Mouse (Mus musculus) 3T3-L1 (cell line): ENCODE measurements around the gene App.

Experiments
- DNase-seq: peaks from one replicate; pipeline ENCODE4 v3.0.0-alpha.2; 2015; ENCODE audit warnings: low read depth, low spot score

App gene

DNA sequence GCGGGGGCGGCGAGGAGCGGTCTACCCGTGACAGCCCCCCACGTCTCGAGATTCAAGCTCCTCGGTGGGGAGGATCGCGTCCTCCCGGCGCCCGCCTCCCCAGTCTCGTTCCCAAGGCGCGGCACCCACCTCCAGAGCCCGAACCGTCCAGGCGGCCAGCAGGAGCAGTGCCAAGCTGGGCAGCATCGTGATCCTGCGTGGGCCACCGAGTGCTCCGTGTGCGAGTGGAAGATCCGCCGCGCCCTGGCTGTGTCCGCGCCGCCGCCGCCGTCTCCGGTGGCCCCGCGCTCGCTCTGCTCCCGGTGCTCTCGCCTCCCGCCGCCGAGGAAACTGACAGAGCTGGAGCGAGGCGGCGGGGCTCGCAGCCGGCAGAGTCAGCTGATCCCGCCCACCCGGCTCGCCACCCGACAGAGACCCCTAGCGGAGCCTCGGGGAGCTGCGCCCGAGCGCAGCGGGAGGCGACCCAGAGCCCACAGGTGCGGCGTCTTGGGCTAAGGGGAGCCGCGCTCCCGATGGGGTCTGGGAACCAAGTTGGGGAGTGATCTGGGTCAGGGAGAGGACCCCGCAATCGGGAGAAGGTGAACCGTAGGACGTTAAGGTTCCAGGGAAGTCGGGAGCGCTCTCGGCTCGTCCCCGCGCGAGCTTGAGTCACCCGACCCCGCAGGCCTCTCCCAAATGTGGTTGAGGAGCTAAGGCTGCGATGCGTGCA, at the start of gene App:
TSS of gene App (minus strand) at position 394 of the 709 bp plus-strand sequence.
- peak; percentile 79 for DNase-seq

DNA sequence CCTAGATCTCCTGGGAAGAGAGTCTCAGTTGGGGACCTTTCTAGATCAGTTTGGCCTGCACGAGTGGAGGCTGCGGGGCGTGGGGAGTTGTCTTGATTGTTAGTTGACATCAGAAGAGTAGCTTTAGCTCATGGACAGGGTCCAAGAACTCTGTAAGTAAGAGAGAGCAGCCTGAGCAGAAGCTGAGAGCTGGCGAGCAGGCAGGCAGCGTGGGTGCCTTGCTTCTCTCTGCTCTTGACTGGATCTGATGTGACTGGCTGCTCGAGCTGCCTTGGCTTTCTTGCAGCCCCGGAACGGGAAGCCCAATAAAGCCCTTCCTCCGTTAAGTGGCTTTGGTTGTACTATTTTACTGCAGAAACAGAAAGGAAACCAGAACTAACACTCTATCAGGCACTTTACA, 42.3 kb upstream of the App start:
- no peak for DNase-seq

DNA sequence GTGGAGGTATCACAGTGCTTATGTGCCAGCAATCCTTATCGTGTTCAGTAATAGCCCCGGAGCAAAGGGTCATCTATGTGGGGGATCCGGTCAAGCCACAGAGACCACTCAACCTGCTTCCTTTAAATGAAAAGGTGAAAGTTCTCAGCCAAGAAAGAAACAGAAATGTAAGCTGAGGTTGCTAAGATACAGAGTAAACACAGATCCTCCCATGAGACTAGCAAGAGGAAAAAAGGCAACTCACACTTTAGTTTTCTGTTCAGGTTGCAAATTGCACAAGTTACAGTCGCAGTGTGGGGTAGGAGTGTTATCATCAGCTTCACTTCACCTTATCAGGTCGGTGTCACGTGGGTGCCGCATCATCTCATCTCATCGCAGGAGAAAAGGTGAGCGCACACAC, 41.6 kb upstream of the App start:
- DNase-seq = no peak

DNA sequence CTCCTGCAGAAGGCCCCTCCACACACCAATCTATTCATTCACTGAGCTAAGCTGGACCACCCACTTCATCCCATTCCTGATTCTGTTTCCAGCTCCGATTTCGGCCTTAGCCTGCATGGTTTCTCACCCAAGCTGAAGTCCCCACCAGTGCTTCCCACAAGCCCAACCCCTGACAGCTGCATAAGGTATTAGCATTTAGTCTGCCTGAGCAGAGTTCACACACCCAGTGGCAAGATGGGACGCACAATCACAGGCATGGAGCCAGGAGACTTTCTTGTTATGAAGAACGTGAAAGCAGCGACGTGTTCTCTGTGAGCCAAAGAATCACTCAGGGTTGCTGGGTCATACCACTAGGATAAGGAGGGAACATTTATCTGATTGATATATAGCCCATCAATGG, 22.1 kb upstream of the App start:
- no peak for DNase-seq

DNA sequence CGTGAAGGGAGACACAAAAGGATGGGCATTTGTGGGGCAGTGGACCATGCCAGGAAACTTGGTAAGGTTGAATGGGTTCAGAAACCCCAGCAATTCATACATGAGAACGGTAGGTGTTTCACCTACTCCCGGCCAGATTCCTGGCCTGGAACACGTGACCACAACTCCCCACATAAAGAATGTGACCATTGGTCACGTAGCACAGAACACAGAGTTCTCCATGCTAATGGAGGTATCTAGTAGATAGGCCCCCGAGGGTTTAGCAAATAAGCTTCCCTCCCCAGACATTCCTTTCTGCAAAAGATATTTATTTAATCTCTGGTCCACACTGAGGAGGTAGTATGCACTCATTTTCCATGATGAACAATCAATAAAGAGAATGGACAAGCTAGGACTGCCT, 21.6 kb upstream of the App start:
- no peak for DNase-seq

DNA sequence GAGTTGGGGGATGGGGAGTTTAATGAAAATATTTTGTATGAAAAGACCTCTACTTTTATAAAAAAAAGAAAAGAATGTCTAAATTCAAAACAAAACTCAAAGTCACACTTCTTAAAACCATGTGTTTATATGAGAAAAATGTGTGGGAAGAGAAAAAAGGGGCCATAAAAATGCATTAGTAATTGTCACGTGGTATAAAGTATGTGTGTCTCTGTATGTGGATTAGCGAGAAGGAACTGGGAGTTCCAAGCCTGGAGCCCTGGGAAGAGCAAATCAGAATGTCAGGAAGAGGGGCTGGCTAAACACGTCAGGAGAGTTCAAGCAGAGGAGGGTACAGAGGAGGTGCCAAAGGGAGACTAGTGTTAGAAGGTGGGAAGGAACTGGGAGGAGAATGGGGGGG, 7.9 kb upstream of the App start:
- no peak for DNase-seq

DNA sequence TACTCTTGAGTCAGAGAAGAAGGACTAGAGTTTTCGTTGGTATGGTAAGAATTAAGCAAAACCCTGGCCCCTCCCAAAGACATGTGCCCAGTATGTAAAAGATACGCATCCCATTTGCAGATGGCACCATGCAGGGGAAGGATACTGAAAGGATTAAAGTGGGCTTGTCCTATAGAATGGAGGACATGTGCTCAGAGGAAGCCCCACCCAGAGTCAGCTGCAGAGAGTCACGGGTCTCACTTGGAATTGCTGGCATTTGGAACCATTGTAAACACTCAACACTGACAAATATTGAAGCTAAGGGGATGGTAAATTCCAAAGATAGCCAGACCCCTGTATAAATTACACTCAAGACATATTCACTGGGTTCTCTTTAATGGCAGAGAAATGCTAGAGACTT, 7.1 kb upstream of the App start:
- no peak for DNase-seq

DNA sequence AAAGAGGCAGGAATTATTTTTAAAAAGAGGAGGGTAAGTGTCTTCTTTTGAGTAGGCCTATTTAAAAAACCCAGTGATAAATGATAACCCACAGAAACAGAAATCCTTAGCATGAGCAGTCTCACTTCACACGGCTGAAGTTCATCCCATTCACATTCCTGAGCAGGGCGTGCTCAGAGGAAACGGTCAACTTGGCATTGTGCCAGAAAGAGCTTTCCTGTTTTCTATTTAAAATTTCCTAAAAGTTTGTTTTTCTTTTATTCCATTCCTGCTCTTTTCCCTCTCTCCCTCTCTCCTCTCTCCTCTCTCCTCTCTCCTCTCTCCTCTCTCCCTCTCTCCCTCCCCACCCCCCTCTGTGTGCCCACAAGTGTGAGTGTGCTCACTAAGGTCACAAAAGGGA, 3.1 kb upstream of the App start:
- DNase-seq = peak; percentile 70

DNA sequence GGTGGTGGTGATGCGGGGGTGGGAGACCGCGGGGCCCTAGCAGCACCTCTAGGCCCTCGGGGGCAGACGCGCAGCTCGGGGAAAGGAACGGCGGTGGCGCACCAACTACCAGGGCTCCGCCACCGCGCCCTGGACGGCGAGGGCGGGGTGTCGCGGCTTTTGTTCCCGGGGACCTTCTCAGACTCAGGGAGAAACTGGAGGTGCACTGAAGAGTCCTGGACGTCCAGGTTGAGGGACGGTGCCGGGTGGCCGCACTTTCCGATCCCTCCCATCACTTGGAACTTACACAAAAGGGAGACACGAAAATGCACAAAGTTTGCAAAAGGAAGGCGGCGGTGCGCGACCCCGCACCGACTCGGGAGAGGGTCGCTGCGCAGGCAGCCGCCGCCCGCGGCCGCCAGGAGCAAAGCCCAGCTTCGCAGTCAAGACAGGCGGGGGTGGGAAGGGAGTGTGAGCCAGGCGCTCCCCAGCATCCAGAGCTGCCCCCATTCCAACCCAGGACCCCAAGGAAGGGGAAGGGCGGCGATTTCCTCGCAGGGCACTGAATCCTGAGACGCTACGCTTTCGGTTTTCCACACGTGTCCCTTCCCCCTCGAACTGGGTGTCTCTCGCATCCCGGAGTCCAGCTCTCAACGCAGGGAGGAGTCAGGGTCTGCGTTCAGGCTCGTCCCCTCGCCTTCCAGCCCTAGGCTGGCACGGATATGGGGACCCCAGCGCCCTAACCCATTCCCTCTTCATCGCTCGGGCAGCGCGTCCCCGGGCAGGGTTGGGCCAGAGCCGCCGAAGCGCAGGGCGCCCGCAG, 794 bp downstream of the App start:
- DNase-seq = peak; percentile 61

DNA sequence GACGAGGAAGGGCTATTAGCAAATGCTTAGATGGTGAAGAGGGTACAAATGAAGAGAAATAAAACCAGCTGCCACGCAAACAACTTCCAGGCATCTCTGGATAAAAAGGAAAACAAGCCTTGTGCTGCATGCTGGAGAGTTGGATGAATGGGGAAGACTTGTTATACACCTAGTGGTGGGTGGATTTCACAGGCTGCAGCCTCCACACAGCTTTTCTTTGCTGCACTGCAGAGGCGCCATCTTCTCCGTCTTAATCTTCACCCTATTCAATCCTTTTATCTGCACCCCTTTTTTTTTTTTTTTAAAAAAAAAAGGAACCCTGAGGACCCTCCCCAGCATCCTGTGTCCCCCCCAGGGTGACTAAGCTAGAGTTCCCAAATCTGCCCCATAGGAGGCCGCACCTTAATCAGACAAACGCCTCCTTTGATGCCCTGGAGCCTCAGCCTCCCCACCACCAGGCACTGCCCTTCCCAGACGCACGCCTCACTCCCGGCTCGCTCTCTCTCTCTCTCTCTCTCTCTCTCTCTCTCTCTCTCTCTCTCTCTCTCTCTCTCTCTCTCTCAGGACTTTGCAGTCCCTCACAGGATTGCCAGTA, 1.5 kb downstream of the App start:
- DNase-seq = peak; percentile 83

DNA sequence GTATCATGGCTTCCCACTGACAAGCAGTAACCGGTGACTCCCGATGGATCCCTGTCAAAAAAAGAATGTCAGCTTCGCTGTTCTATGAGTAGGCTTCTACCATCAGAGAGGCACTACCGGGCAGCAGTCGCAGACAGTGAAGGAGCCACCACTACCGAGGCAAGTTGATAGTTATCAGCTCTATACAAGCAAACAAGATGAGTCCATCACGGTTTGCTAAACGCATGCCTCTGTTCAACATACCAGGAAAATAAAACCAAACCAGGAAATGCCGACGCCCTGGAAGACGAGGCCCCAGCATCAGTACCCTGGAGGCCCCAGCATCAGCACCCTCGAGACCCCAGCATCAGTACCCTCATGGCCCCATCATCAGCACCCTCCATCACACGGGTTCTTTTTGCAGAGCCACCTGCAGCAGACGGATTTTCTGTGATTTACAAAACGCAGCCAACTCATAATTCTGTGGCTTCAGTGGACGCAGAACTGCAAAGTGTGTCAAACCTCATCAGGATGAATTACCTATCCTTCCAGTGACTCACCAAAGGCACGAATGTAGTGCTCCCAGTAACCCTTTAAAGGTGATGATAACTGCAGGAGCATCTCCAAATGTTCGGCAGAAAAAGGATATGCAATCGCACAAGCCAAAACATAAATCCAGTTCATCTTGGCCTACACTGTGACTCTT, 2.6 kb downstream of the App start:
- no peak for DNase-seq

DNA sequence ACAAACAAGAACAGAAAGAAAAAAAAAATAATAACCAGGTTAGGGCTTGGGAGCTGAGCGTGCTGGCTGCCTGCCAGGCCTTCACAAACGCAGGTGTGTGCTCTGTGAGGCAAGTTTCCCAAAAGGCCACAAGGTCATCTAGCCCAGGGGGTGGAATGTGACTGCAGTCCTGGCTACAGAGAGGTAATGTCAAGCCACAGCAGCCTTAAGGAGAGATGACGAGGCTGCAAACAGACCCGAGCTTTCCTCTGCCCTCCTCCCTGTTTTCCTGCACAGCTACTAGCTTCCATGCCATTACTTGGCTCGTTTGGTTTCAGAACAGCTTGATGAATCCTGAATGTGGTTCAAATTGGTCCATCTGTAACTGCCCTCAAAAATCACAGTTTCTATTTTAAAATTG, 4.7 kb downstream of the App start:
- DNase-seq = no peak

DNA sequence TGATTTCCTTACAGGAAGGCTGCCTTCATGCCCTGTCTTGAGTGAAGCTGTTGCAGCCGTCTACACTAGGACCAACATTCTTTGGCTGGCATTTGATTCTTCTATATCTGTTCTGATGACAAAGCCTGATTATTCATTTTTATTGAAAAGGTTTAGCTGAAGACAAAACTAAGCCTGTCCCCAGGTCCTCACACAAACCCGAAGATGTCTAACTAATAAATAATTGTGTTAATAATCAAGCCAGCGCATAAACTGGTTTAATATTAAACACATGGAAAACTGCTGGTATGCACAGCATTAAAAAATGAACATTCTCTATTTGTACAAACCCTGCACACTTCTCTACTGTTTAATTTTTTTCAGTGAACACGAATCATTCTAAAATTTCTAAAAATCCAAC, 7.4 kb downstream of the App start:
- no peak for DNase-seq

DNA sequence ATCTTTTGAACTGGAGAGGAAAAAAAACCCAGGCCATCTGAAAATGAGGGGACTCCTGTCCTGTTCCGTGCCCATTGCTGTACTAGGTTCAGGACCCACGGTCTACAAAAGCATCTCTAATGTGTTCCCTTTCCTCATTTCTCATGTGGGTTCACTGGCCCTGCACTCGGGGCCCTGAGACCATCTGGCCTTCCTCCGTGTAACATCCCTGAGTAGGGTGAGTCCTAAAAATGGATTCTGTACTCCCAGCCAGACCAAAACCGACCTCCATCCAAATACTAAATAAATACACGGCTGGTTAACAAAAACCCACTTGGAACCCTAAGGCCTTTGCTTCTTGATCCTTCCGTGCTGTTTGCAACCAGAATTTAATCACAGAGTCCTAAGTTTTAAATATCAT, 7.9 kb downstream of the App start:
- no peak for DNase-seq

DNA sequence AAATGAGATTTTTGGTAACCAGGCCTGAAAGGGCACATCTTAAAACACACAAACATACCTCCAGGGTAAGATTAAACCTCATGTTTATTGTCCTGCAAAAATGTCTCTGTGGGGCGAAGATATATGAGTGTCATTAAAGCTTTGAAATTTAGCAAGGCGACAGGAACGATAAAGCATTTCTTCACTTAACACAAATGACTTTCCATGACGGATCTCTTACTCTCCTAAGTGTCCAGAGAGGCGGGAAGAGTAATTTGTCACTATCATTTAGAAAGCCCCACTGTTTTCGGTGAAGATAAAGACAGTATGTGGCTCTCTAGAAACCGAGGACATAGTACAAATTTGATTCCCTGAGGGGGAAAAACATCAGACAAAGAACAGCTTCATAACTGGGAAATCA, 8.4 kb downstream of the App start:
- DNase-seq = no peak

DNA sequence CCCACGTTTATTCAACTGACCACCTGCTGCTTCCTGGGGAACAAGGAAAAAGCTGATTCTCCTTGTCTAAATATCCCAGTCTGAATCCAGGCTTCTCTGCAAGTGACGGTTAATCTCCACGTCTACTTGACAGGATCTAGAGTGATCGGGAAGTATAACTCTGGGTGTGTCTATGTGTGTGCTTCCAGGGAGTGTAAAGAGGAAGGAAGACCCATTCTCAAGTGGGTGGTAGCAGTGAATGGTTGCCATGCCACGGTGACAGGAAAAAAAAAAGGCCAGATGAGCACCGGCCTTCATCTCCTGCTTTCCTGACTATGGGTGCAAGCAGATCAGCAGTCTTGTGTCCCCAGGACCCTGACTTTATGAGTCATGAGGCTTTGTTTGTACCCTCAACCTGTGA, 10.8 kb downstream of the App start:
- no peak for DNase-seq

DNA sequence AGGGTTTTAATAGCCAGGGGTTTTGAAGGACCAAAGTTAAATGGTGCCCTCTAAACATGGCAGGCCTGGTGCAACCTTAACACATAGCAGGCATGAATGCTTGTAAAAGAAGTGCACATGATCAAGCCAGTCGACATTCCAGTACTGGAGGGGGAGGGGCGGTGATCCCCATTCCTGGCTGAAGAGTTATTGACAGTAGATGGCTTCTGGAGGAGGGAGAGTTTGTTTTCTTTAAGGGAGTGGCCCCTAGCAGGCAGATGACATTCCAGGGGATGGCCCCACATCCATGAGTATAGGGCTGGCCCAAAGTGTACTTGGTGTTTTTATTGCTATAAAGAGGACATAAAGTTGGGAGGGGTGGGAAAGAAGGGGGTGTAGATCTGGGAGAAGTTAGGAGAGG, 13.4 kb downstream of the App start:
- no peak for DNase-seq

DNA sequence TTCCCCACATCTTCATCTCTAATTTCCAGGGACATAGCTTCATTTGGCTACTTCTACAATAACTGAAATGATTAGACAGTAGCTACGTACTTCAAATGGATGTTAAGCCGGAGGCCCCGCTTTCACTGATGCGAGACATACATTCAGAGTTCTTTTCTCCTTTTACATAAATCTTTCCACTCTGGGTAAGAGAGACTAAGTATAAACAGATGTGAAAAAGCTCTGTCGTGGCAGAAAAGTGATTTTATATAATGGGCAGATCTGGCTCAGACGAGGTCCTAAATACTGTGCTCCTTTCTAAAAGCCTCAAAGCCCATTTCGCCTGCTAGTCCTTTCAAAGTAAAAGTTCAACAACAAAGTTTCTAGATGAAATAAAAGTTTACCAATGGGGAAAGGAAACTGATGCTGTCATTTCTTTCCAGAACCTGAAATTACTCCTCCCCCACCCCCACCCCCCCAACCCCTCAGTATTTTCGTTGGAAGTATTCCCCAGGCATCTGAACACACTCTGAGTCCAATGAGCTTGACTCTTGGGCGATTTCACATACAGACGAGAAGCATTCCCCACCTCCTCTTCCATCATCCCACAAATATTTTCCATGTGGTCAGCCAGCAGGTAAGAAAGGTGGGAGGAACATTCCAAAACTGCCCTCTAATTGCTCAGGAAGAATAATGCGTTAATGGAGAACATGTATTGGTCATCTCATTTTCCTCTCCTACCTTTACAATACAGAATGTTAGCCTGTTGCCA, 15.6 kb downstream of the App start:
- DNase-seq = no peak

DNA sequence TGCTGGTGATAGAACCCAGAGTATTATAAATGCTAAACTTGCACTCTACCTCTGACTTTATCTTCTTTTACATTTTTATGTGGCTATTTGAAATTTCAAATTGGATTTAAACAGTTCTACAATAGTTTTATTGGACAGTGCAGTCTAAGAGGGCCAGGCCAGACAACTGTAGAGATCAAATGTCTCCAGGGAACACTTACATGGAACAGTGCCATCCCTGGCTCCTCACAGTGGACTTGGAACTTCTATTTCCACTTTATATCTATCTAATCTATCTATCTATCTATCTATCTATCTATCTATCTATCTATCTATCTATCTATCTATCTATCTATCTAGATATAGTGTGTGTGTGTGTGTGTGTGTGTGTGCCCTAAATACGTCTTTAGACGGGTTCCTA, 16.4 kb downstream of the App start:
- no peak for DNase-seq

DNA sequence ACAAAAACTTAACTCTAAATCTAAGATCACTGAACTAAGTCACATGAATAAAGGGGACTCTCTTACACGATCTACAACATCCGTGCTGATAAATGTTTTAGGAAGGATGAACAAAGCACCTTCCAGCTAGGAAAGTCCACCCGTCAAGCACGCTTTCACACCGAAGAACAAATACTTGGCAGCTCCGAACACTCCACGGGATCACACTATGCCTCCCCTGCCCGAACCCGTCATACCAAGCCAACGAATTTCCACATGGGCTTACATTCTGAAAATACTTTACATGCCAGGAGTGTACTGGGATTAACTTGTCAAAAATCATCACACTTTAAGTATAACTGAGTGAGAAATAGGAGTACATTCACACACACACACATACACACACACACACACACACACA, 17.7 kb downstream of the App start:
- no peak for DNase-seq

DNA sequence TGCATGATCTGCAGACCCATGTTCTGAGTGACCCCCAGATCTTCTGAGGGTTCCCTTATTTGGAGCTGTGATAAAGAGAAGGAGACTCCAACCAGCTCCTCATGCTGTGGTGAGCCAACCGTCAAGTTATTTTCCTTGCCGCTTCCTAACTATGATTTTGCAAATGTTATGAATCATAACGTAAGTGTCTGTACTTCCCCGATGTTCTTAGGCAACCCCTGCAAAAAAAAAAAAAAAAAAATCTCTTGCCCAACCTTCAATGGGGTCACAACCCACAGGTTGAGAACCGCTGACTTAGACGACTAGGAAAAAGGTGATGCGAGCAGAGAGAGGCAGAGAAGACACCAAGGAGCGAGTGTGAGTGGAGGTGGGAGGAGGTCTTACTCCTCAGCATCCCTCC, 21.1 kb downstream of the App start:
- DNase-seq = no peak

DNA sequence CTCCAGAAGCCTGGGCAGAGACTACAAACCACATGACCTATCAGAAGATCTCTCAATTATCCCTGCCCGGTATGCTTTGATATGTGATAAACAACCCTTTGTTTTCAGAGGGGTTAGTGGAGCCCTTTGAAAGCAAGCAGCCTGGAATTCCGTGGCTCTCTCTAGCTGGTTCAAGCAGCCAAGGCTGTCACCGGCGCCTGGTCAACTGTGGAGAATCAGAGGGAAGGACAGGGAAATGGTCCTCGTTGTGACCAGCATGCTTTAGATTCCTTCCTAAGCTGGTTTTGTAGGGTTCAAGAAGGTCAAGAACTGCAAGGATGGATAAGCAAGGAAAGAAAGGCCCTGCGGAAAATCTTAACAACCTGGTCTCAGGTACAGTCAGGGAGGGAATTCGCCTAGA, 21.9 kb downstream of the App start:
- DNase-seq = no peak
